Mouse (Mus musculus) megakaryocyte, embryonic 14.5 days (primary cell): ENCODE measurements around the gene Ppp5c. TPM values are rescaled to one million over a fixed set of nuclear protein-coding genes. Genes with fewer than 3 reads are reported as not detected.
A peak's percentile ranks its signal among the peaks of the same experiment; 100 is the strongest.

Experiments
- H3K27me3 ChIP-seq: replicated peaks from 2 replicates; pipeline ENCODE3; 2012; ENCODE audit warnings: inconsistent platforms
- H3K36me3 ChIP-seq: replicated peaks from 2 replicates; pipeline ENCODE3; 2012; ENCODE audit warnings: low read length, inconsistent platforms, mixed read lengths
- H3K4me1 ChIP-seq: 2 replicates; pipeline ENCODE4 v1.6.1; 2012; ENCODE audit warnings: inconsistent platforms
- H3K4me3 ChIP-seq: replicated peaks from 2 replicates; pipeline ENCODE3; 2012; ENCODE audit warnings: moderate library complexity, mild to moderate bottlenecking, inconsistent platforms
- H3K9me3 ChIP-seq: 2 replicates; pipeline ENCODE4 v1.6.1; 2012; ENCODE audit warnings: inconsistent platforms
- FLI1 ChIP-seq: IDR thresholded peaks from 2 replicates; pipeline ENCODE4 v1.6.1; 2012; ENCODE audit warnings: low read length, inconsistent platforms, mixed read lengths
- GATA1 ChIP-seq: IDR thresholded peaks from 3 replicates; pipeline ENCODE4 v1.6.1; 2012; ENCODE audit warnings: mixed read lengths, low read length, inconsistent platforms, borderline replicate concordance
- polyA plus RNA-seq: library from polyadenylated mRNA; stranded (reverse); fragments of >175 nt; gene quantifications from 2 replicates; pipeline ENCODE4 v1.2.3, GENCODE M21; 2012; ENCODE audit warnings: low replicate concordance; ENCODE audit not compliant: insufficient read depth

Gene Ppp5c
- polyA plus RNA-seq, 1 experiment, result 55.6 TPM

GRCm38 (mm10) chr7:17002375-17003195 lies 25.1 kb downstream of the Ppp5c start:
- TF ChIP-seq GATA1, result no peak
- no peak for TF ChIP-seq FLI1
- H3K4me3 ChIP-seq, result no peak overlapping the region
- no peaks in the 10 kb centered on the region for H3K9me3 ChIP-seq
- no peaks in the 10 kb centered on the region for H3K27me3 ChIP-seq
- peaks cover 80% of the 10 kb centered on the region for H3K4me1 ChIP-seq
- H3K36me3 ChIP-seq, result peaks cover 87% of the 10 kb centered on the region

DNA sequence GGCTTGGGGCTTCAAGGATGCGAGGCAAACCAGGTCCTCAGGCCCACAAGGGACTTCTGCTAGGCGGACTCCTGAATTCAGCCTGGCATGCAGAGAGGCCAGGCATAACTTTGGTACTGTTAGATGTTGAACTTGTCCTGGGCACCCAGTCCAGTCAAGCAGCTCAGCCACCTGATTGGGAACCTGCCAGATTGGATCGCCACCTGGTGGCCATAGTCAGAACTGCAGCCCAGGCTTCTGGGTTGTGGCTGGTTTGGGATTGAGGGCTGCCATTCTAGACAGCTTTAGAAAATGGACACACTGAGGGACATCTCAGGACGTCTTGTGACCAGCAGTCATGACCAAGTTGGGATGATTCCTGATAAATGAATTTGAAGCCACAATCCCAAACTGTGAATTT lies 28.1 kb downstream of the Ppp5c start:
- peaks cover 79% of the 10 kb centered on the region for H3K4me1 ChIP-seq
- H3K36me3 ChIP-seq, result peaks cover 75% of the 10 kb centered on the region
- TF ChIP-seq FLI1 (no peak), GATA1 (no peak)
- H3K9me3 ChIP-seq, result no peaks in the 10 kb centered on the region
- H3K27me3 ChIP-seq, result peaks cover 4% of the 10 kb centered on the region
- peak overlapping the region; percentile 21 for H3K4me3 ChIP-seq

- no peak for TF ChIP-seq GATA1
- TF ChIP-seq FLI1, result no peak
- Histone ChIP-seq H3K4me1 (peaks cover 80% of the 10 kb centered on the region), H3K4me3 (peak overlapping the region; percentile 21), H3K36me3 (peaks cover 72% of the 10 kb centered on the region), H3K9me3 (no peaks in the 10 kb centered on the region), H3K27me3 (peaks cover 4% of the 10 kb centered on the region)
Measured at GRCm38 (mm10) chr7:16999233-16999632, 28.5 kb downstream of the Ppp5c start.

GRCm38 (mm10) chr7:16995345-16995744 lies 32.4 kb downstream of the Ppp5c start:
- peaks cover 4% of the 10 kb centered on the region for H3K27me3 ChIP-seq
- H3K4me1 ChIP-seq, result peaks cover 75% of the 10 kb centered on the region
- TF ChIP-seq FLI1 (no peak), GATA1 (no peak)
- H3K4me3 ChIP-seq, result peak overlapping the region; percentile 92
- H3K36me3 ChIP-seq, result peaks cover 45% of the 10 kb centered on the region
- H3K9me3 ChIP-seq, result no peaks in the 10 kb centered on the region

DNA sequence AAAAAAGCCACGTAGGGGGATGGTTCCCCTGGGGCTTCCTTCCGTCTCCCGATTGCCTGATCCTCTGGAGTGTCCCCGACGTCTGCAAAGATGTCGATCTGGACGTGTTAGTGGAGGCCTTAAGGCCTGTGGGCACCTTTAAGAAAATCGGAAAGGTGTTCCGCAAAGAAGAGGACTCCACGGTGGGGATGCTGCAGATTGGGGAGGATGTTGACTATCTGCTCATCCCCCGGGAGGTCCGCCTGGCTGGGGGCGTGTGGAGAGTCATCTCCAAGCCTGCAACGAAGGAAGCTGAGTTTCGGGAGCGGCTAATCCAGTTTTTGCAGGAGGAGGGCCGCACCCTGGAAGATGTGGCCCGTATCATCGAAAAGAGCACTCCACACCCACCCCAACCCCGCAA lies 33.3 kb downstream of the Ppp5c start:
- peak overlapping the region; percentile 92 for H3K4me3 ChIP-seq
- peaks cover 35% of the 10 kb centered on the region for H3K36me3 ChIP-seq
- no peak for TF ChIP-seq FLI1
- no peaks in the 10 kb centered on the region for H3K9me3 ChIP-seq
- H3K4me1 ChIP-seq, result peaks cover 79% of the 10 kb centered on the region
- peaks cover 4% of the 10 kb centered on the region for H3K27me3 ChIP-seq

DNA sequence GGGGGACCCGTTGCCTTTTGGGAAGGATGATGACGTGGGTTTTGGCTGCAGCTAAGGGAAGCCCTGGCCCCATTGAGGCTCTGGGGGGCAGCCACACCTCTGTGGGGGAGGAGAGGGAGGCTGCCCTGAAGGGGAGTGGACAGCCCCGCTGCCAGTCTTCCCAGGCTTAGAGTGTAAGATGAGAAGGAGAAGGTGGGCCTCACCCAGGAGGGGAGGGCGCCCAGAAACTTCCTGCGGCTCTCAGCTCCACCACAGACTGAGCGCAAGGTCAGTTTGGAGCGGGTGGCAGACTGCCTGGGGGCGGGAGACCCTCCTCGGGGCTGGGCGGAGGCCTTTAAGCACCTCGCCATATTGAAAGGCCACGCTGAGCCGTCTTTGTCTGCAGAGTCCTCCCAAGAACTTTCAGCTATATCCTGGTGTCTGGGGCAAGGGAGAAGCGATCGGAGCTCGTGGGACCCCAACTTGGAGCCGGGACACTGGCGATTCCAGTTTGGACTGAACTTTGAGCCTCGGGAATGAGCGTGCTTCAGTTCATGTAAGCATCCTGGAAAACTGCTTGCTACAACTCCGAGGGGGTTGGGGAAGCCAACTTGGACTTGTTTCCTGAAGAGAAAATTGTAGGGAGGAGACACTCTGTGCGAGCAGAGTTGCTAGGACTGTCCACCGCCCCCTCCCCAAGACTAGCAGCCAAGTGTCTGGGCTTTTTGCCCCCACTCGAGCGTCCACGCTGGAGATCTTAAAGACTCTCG lies 33.9 kb downstream of the Ppp5c start:
- Histone ChIP-seq H3K4me3 (peak overlapping the region; percentile 92), H3K9me3 (no peaks in the 10 kb centered on the region), H3K36me3 (peaks cover 31% of the 10 kb centered on the region), H3K4me1 (peaks cover 74% of the 10 kb centered on the region), H3K27me3 (peaks cover 4% of the 10 kb centered on the region)
- no peak for TF ChIP-seq FLI1
- TF ChIP-seq GATA1, result no peak

- Histone ChIP-seq H3K4me1 (peaks cover 63% of the 10 kb centered on the region), H3K27me3 (peaks cover 4% of the 10 kb centered on the region), H3K36me3 (peaks cover 17% of the 10 kb centered on the region), H3K9me3 (no peaks in the 10 kb centered on the region), H3K4me3 (peak within 1 kb of the TSS; percentile 92)
- TF ChIP-seq FLI1 (no peak), GATA1 (no peak)
Measured at GRCm38 (mm10) chr7:16992451-16992807, 35.3 kb downstream of the Ppp5c start, which contains the start of gene Ccdc8. Gene Ccdc8, plus strand, starts transcription at chr7:16992708.

- H3K4me1 ChIP-seq, result peaks cover 67% of the 10 kb centered on the region
- H3K4me3 ChIP-seq, result no peak overlapping the region
- no peaks in the 10 kb centered on the region for H3K9me3 ChIP-seq
- no peak for TF ChIP-seq GATA1
- no peak for TF ChIP-seq FLI1
- peaks cover 4% of the 10 kb centered on the region for H3K27me3 ChIP-seq
- peaks cover 15% of the 10 kb centered on the region for H3K36me3 ChIP-seq
Measured at GRCm38 (mm10) chr7:16991681-16992450, 35.9 kb downstream of the Ppp5c start.

- H3K27me3 ChIP-seq, result peaks cover 2% of the 10 kb centered on the region
- TF ChIP-seq GATA1 (0 out of 3 replicates have a peak, but pooled peaks have one; percentile 17), FLI1 (no peak)
- H3K36me3 ChIP-seq, result peaks cover 6% of the 10 kb centered on the region
- peak overlapping the region; percentile 28 for H3K4me3 ChIP-seq
- H3K4me1 ChIP-seq, result peaks cover 62% of the 10 kb centered on the region
- no peaks in the 10 kb centered on the region for H3K9me3 ChIP-seq
Measured at GRCm38 (mm10) chr7:16990006-16990744, 37.5 kb downstream of the Ppp5c start.
